Mouse (Mus musculus) liver, postnatal 0 days (tissue): ENCODE measurements around the gene Ppm1a. TPM values are rescaled to one million over a fixed set of nuclear protein-coding genes. Genes with fewer than 3 reads are reported as not detected.

Source experiments
- ATAC-seq: fragments of 200-750 bp; cut with Nextera tagmentation; 2 replicates; pipeline ENCODE4 v1.8.0; 2017; ENCODE audit warnings: mild to moderate bottlenecking, moderate library complexity
- DNase-seq: peaks from one replicate; pipeline ENCODE4 v3.0.0-alpha.2; 2016
- H3K27ac ChIP-seq: fragments of 300-500 bp; sonication (generic); 2 replicates; pipeline ENCODE4 v1.5.1; 2014; ENCODE audit warnings: antibody characterized with exemption, moderate library complexity, mild to moderate bottlenecking, low read depth
- H3K27me3 ChIP-seq: fragments of 300-500 bp; sonication (generic); 2 replicates; pipeline ENCODE4 v1.6.1; 2014; ENCODE audit warnings: low read length, control low read depth, mixed read lengths; ENCODE audit not compliant: insufficient read depth
- H3K36me3 ChIP-seq: fragments of 300-500 bp; sonication (generic); replicated peaks from 2 replicates; pipeline ENCODE4 v1.6.1; 2014; ENCODE audit warnings: mild to moderate bottlenecking, control low read depth, low read length, moderate library complexity, mixed read lengths; ENCODE audit not compliant: insufficient read depth
- H3K4me1 ChIP-seq: fragments of 300-500 bp; sonication (generic); 2 replicates; pipeline ENCODE4 v1.6.1; 2014; ENCODE audit warnings: antibody characterized with exemption, mild to moderate bottlenecking, control low read depth; ENCODE audit not compliant: insufficient read depth
- H3K4me2 ChIP-seq: fragments of 300-500 bp; sonication (generic); 2 replicates; pipeline ENCODE4 v1.6.1; 2014; ENCODE audit warnings: low read depth, mild to moderate bottlenecking, low read length, moderate library complexity, mixed read lengths
- H3K4me3 ChIP-seq: fragments of 300-500 bp; sonication (generic); 2 replicates; pipeline ENCODE4 v1.5.1; 2014; ENCODE audit warnings: low read depth, low read length
- H3K9ac ChIP-seq: fragments of 300-500 bp; sonication (generic); replicated peaks from 2 replicates; pipeline ENCODE4 v1.6.1; 2014; ENCODE audit warnings: mild to moderate bottlenecking, moderate library complexity
- H3K9me3 ChIP-seq: fragments of 300-500 bp; sonication (generic); 2 replicates; pipeline ENCODE4 v1.6.1; 2016; ENCODE audit warnings: mild to moderate bottlenecking, control low read depth, low read length, mixed read lengths
- CTCF ChIP-seq: sonication (generic); IDR thresholded peaks from 2 replicates; pipeline ENCODE4 v1.5.1; 2016; ENCODE audit warnings: antibody characterized with exemption, low read depth
- EP300 ChIP-seq: IDR thresholded peaks from 2 replicates; pipeline ENCODE4 v1.6.1; 2016; ENCODE audit warnings: antibody characterized with exemption, low read depth, mild to moderate bottlenecking
- WGBS: fragments of 180-500 bp; shearing (Covaris S2); extraction: QIAGEN DNeasy Blood & Tissue Kit; methylation state at CpG from one replicate; pipeline ENCODE4 v1.1.7; 2014; ENCODE audit not compliant: insufficient replicate concordance; 5-methylcytosine and 5-hydroxymethylcytosine counted together
- polyA plus RNA-seq: library from polyadenylated mRNA; unstranded; fragments of >200 nt; fragmentation: Nextera tagmentation; extraction: Ambion mirVana; gene quantifications from 2 replicates; pipeline ENCODE4 v1.2.1, GENCODE M21; 2015

Ppm1a gene
- polyA plus RNA-seq, 1 experiment from 2014 or later = 36.1 TPM

DNA sequence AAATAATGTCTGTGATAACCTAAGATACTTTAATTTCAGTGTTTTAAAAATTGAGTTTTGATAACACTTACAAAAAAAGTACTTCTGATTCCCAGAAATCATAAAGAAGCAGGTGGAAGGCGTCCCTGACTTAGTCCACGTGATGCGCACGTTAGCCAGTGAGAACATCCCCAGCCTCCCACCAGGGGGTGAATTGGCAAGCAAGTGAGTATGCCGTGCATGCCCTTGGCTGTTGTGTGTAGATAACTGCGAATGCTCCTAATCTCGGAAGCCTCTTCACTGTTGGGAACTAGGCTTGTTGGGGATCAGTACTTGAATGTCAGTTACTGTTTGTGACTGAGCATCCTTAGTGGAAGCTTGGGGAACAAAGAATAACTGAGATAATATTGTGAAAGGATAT, 33.3 kb downstream of the Ppm1a start:
- Histone ChIP-seq H3K4me1 (peaks cover 6% of the 10 kb centered on the region), H3K9me3 (no peaks in the 10 kb centered on the region), H3K9ac (no peak overlapping the region), H3K4me2 (no peak overlapping the region), H3K4me3 (no peak overlapping the region), H3K36me3 (peaks cover 45% of the 10 kb centered on the region), H3K27ac (no peak overlapping the region), H3K27me3 (no peaks in the 10 kb centered on the region)
- 55% methylated on average over 7 of the region's 7 CpGs for WGBS
- DNase-seq (peak; percentile 56), ATAC-seq (peak; percentile 88)
- TF ChIP-seq CTCF (peak; percentile 47), EP300 (peak; percentile 83; the same call in 1 of the 2 replicates)

GRCm38 (mm10) chr12:72792320-72793091, 35.3 kb downstream of the Ppm1a start:
- DNase-seq (no peak), ATAC-seq (peak; percentile 64)
- TF ChIP-seq EP300 = no peak
- H3K9me3 ChIP-seq = no peaks in the 10 kb centered on the region
- 72% methylated on average over 11 of the region's 11 CpGs for WGBS
- H3K27ac ChIP-seq = peak overlapping the region; percentile 48; the same call in 1 of the 2 replicates
- no peak overlapping the region for H3K4me3 ChIP-seq
- H3K4me1 ChIP-seq = peaks cover 5% of the 10 kb centered on the region
- peaks cover 44% of the 10 kb centered on the region for H3K36me3 ChIP-seq
- H3K4me2 ChIP-seq = 0 out of 2 replicates have a peak overlapping the region, but pooled peaks have one; percentile 10
- H3K27me3 ChIP-seq = no peaks in the 10 kb centered on the region
- H3K9ac ChIP-seq = no peak overlapping the region

GRCm38 (mm10) chr12:72793983-72794382, 36.7 kb downstream of the Ppm1a start:
- no peaks in the 10 kb centered on the region for H3K27me3 ChIP-seq
- H3K4me2 ChIP-seq = no peak overlapping the region
- DNase-seq = no peak
- peaks cover 5% of the 10 kb centered on the region for H3K4me1 ChIP-seq
- no peaks in the 10 kb centered on the region for H3K9me3 ChIP-seq
- no peak overlapping the region for H3K4me3 ChIP-seq
- no peak overlapping the region for H3K27ac ChIP-seq
- H3K36me3 ChIP-seq = peaks cover 42% of the 10 kb centered on the region
- no peak for ATAC-seq
- whole genome bisulfite sequencing = 90% methylated on average over 8 of the region's 8 CpGs
- TF ChIP-seq CTCF = no peak
- no peak for TF ChIP-seq EP300
- H3K9ac ChIP-seq = no peak overlapping the region

GRCm38 (mm10) chr12:72809798-72810197, 52.5 kb downstream of the Ppm1a start:
- Histone ChIP-seq H3K27me3 (no peaks in the 10 kb centered on the region), H3K4me3 (no peak overlapping the region), H3K4me1 (no peaks in the 10 kb centered on the region), H3K9ac (no peak overlapping the region), H3K4me2 (no peak overlapping the region), H3K27ac (no peak overlapping the region), H3K9me3 (no peaks in the 10 kb centered on the region), H3K36me3 (no peaks in the 10 kb centered on the region)
- TF ChIP-seq EP300 (no peak), CTCF (no peak)
- ATAC-seq = no peak
- WGBS = 58% methylated on average over 6 of the region's 6 CpGs
- no peak for DNase-seq

GRCm38 (mm10) chr12:72811588-72811987, 54.3 kb downstream of the Ppm1a start:
- DNase-seq = no peak
- Histone ChIP-seq H3K4me3 (no peak overlapping the region), H3K36me3 (no peaks in the 10 kb centered on the region), H3K4me1 (no peaks in the 10 kb centered on the region), H3K4me2 (no peak overlapping the region), H3K27ac (no peak overlapping the region), H3K27me3 (no peaks in the 10 kb centered on the region), H3K9ac (no peak overlapping the region), H3K9me3 (no peaks in the 10 kb centered on the region)
- 72% methylated on average over 3 of the region's 3 CpGs for WGBS
- TF ChIP-seq EP300 (no peak), CTCF (no peak)
- ATAC-seq = no peak

DNA sequence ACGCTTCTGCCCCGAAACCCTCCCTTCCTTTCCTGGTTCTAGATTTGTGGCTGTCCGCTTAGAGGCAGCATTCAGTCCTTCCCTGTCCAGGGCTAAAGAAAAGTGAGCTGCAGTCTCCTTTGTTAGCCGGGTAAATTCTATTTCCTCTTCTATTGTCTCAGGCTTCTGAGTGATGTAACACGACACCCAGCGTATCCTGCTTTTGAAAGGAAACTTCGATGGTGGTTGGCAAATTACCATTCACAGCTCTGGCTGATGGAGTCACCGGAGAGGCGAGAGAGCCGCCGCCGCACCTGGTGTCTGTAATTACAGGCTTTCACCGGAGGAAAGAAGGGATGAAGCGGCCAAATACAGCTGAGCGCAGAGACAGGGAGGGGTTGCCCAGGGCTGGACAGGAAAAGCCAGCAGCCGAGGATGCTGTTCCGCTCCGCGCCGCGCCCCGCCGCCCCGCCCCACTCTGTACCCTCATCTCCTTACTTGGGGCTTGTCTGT, 63.7 kb downstream of the Ppm1a start:
- ATAC-seq (no peak), DNase-seq (no peak)
- no peak for TF ChIP-seq CTCF
- no peak for TF ChIP-seq EP300
- no peak overlapping the region for H3K27ac ChIP-seq
- peaks cover 16% of the 10 kb centered on the region; the same call in 1 of the 2 replicates for H3K27me3 ChIP-seq
- H3K4me1 ChIP-seq = no peaks in the 10 kb centered on the region
- peak overlapping the region; percentile 31 for H3K4me3 ChIP-seq
- H3K36me3 ChIP-seq = no peaks in the 10 kb centered on the region
- peak overlapping the region; percentile 56 for H3K4me2 ChIP-seq
- H3K9me3 ChIP-seq = no peaks in the 10 kb centered on the region
- no peak overlapping the region for H3K9ac ChIP-seq
- WGBS = 3% methylated on average over 24 of the region's 24 CpGs
